Mouse (Mus musculus) CH12.LX (cell line): ENCODE data around the gene Usp7.

Experiments
- CTCF ChIP-seq, 2 experiments: IDR thresholded peaks in 1 of 2; conservative IDR thresholded peaks in 1 of 2; 2 replicates each; pipeline ENCODE4 v1.5.1; 2011 to 2012; ENCODE audit warnings: low read depth in 2 of 2, low read length in 2 of 2, improper control_type of control experiment in 1 of 2, inconsistent platforms in 1 of 2, mild to moderate bottlenecking in 1 of 2, moderate library complexity in 1 of 2
- MXI1 ChIP-seq: IDR thresholded peaks from 2 replicates; pipeline ENCODE4 v1.6.1; 2011; ENCODE audit warnings: mild to moderate bottlenecking, low read depth, low read length, improper control_type of control experiment
- POLR2A ChIP-seq: IDR thresholded peaks from 2 replicates; pipeline ENCODE4 v1.6.1; 2011; ENCODE audit warnings: low read depth, mild to moderate bottlenecking, improper control_type of control experiment, low read length

DNA sequence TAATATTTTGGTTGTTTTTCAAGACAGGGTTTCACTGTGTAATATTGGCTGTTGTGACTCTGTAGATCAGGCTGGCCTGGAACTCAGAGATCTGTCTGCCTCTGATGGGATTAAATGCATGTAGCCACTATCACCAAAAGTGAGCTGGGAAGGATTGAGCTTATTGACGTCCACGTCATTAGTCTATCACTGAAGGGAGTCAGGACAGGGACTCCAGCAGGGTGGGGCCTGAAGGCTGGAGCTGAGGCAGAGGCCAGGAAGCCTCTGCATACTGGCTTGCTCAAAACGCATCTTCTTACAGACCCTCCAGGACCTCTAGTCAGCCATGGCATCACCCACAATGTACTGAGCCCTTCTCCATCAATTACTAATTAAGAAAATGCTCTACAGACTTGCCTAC is 33.1 kb downstream of the Usp7 start:
- TF ChIP-seq MXI1 (no peak), CTCF (conservative IDR thresholded peaks at IDR 0.05 in 1 of 2, IDR thresholded peaks at IDR 0.05 in 1 of 2; ENCODE audit: low read depth in 2 of 2, low read length in 2 of 2) (no peak), POLR2A (no peak)
